Mouse (Mus musculus): ENCODE results near the gene Slc1a1.

Gene Slc1a1

GRCm38 (mm10) chr19:28834798-28835499 is at the start of gene Slc1a1:
Gene Slc1a1, plus strand, starts transcription at chr19:28835049.
- DNase-seq (ENCODE audit: low spot score in 2 of 2), result no peak

- no peak for DNase-seq (ENCODE audit: low spot score in 2 of 2)
Measured at GRCm38 (mm10) chr19:28790196-28790595, 44.7 kb upstream of the Slc1a1 start.

- no peak for DNase-seq (ENCODE audit: low spot score in 2 of 2)
Measured at GRCm38 (mm10) chr19:28793307-28793706, 41.5 kb upstream of the Slc1a1 start.

- no peak for DNase-seq (ENCODE audit: low spot score in 2 of 2)
Measured at GRCm38 (mm10) chr19:28796146-28796848, 38.6 kb upstream of the Slc1a1 start.

- no peak for DNase-seq (ENCODE audit: low spot score in 2 of 2)
Measured at GRCm38 (mm10) chr19:28796966-28797365, 37.9 kb upstream of the Slc1a1 start.

GRCm38 (mm10) chr19:28797611-28798010 is 37.2 kb upstream of the Slc1a1 start:
- no peak for DNase-seq (ENCODE audit: low spot score in 2 of 2)

- no peak for DNase-seq (ENCODE audit: low spot score in 2 of 2)
Measured at GRCm38 (mm10) chr19:28800448-28800847, 34.4 kb upstream of the Slc1a1 start.

- no peak for DNase-seq (ENCODE audit: low spot score in 2 of 2)
Measured at GRCm38 (mm10) chr19:28806276-28806675, 28.6 kb upstream of the Slc1a1 start.

- DNase-seq (ENCODE audit: low spot score in 2 of 2), result no peak
Measured at GRCm38 (mm10) chr19:28806821-28807496, 27.9 kb upstream of the Slc1a1 start.

GRCm38 (mm10) chr19:28807497-28807871 is 27.4 kb upstream of the Slc1a1 start:
- no peak for DNase-seq (ENCODE audit: low spot score in 2 of 2)

- no peak for DNase-seq (ENCODE audit: low spot score in 2 of 2)
Measured at GRCm38 (mm10) chr19:28818286-28818685, 16.6 kb upstream of the Slc1a1 start.

- no peak for DNase-seq (ENCODE audit: low spot score in 2 of 2)
Measured at GRCm38 (mm10) chr19:28827697-28828328, 7.0 kb upstream of the Slc1a1 start.

GRCm38 (mm10) chr19:28831324-28831723 is 3.5 kb upstream of the Slc1a1 start:
- DNase-seq (ENCODE audit: low spot score in 2 of 2), result no peak

GRCm38 (mm10) chr19:28832605-28833004 is 2.2 kb upstream of the Slc1a1 start:
- DNase-seq (ENCODE audit: low spot score in 2 of 2), result no peak

GRCm38 (mm10) chr19:28834388-28834787 is 461 bp upstream of the Slc1a1 start:
- DNase-seq (ENCODE audit: low spot score in 2 of 2), result no peak

GRCm38 (mm10) chr19:28835500-28835864 is 633 bp downstream of the Slc1a1 start:
- no peak for DNase-seq (ENCODE audit: low spot score in 2 of 2)

GRCm38 (mm10) chr19:28836116-28836515 is 1.3 kb downstream of the Slc1a1 start:
- no peak for DNase-seq (ENCODE audit: low spot score in 2 of 2)

GRCm38 (mm10) chr19:28836651-28837410 is 2.0 kb downstream of the Slc1a1 start:
- no peak for DNase-seq (ENCODE audit: low spot score in 2 of 2)

- no peak for DNase-seq (ENCODE audit: low spot score in 2 of 2)
Measured at GRCm38 (mm10) chr19:28838796-28839195, 3.9 kb downstream of the Slc1a1 start.

GRCm38 (mm10) chr19:28844946-28845710 is 10.3 kb downstream of the Slc1a1 start:
- no peak for DNase-seq (ENCODE audit: low spot score in 2 of 2)

GRCm38 (mm10) chr19:28850510-28850909 is 15.7 kb downstream of the Slc1a1 start:
- DNase-seq (ENCODE audit: low spot score in 2 of 2), result no peak

All from urinary bladder, postnatal 4 days (tissue).